Mouse (Mus musculus) bone marrow, adult 2 months (tissue): ENCODE measurements around the gene Irf2bp2.

Experiments
- CTCF ChIP-seq: fragments of 200-500 bp; IDR thresholded peaks from 2 replicates; pipeline ENCODE4 v1.5.1; 2011; ENCODE audit warnings: low read length, control low read depth; ENCODE audit not compliant: control insufficient read depth, insufficient read depth
- POLR2A ChIP-seq: fragments of 200-500 bp; IDR thresholded peaks from 2 replicates; pipeline ENCODE4 v1.6.1; 2011; ENCODE audit warnings: low read depth, mild to moderate bottlenecking, control low read depth, low read length, borderline replicate concordance; ENCODE audit not compliant: control insufficient read depth

DNA sequence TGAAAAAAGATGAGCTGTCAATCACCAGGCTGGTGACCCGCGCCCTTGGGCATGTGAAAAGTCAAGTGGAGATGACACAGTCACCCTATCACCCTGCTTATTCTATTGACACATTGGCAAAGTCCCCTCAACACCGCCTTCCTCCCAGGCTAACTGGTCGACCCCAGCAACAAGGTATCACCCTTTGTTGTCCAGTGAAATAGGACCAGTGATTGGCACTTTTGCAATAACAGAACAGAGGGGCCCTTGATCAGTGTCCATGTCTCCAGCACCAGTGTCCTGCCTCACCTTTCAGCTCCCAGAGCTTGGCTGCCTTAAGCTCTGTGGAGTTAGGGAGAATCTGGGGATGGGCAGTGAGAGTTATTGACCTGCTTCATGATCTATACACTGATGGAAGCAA lies 41.9 kb downstream of the Irf2bp2 start:
- TF ChIP-seq POLR2A, result no peak
- no peak for TF ChIP-seq CTCF
